Mouse (Mus musculus) heart, adult 2 months (tissue): ENCODE measurements around the gene Capn3. TPM values are rescaled to one million over a fixed set of nuclear protein-coding genes. Genes with fewer than 3 reads are reported as not detected.

Source experiments
- DNase-seq, 2 experiments: peaks; one replicate each; pipeline ENCODE4 v3.0.0; 2021
- H3K27ac ChIP-seq: fragments of 200-600 bp; 2 replicates; pipeline ENCODE4 v1.8.1; 2022
- H3K27me3 ChIP-seq: fragments of 200-500 bp; 2 replicates; pipeline ENCODE4 v1.6.1; 2012; ENCODE audit warnings: mild to moderate bottlenecking, low read length, inconsistent platforms, mixed read lengths; ENCODE audit not compliant: control insufficient read depth, insufficient read depth
- H3K36me3 ChIP-seq: fragments of 200-500 bp; 2 replicates; pipeline ENCODE4 v1.6.1; 2012; ENCODE audit warnings: low read length, inconsistent platforms; ENCODE audit not compliant: control insufficient read depth, insufficient read depth
- H3K4me1 ChIP-seq: fragments of 200-500 bp; 2 replicates; pipeline ENCODE4 v1.6.1; 2011; ENCODE audit warnings: low read length; ENCODE audit not compliant: control insufficient read depth, insufficient read depth
- H3K4me3 ChIP-seq: fragments of 200-600 bp; 2 replicates; pipeline ENCODE4 v1.8.1; 2022
- H3K79me2 ChIP-seq: fragments of 200-500 bp; replicated peaks from 2 replicates; pipeline ENCODE4 v1.6.1; 2012; ENCODE audit warnings: mild to moderate bottlenecking, inconsistent platforms, low read length, moderate library complexity, mixed read lengths; ENCODE audit not compliant: control insufficient read depth, insufficient read depth
- H3K9ac ChIP-seq: fragments of 200-500 bp; 2 replicates; pipeline ENCODE4 v1.6.1; 2012; ENCODE audit warnings: low read depth, mild to moderate bottlenecking, control low read depth, inconsistent platforms, low read length, mixed read lengths
- CTCF ChIP-seq: fragments of 200-600 bp; IDR thresholded peaks from 2 replicates; pipeline ENCODE4 v1.8.1; 2022; ENCODE audit warnings: antibody characterized with exemption, mild to moderate bottlenecking, moderate library complexity
- EP300 ChIP-seq: fragments of 200-500 bp; IDR thresholded peaks from 2 replicates; pipeline ENCODE4 v1.6.1; 2011; ENCODE audit warnings: low read depth, low read length, control low read depth; ENCODE audit not compliant: insufficient read depth
- POLR2A ChIP-seq: fragments of 200-500 bp; IDR thresholded peaks from 2 replicates; pipeline ENCODE4 v1.6.1; 2011; ENCODE audit warnings: mild to moderate bottlenecking, low read depth, low read length, control low read depth; ENCODE audit not compliant: insufficient read depth
- WGBS: fragments of 180-500 bp; shearing (Covaris S2); methylation state at CpG from one replicate; pipeline ENCODE4 v1.1.7; 2018; 5-methylcytosine and 5-hydroxymethylcytosine counted together
- intact Hi-C: fragments of 180-260 bp; cut with DNase I; formaldehyde crosslinking; loops from one replicate; pipeline ENCODE4 v1.15.1; 2025
- polyA plus RNA-seq: library from polyadenylated mRNA; depleted of rRNA; stranded (reverse); fragments of >200 nt; gene quantifications from 2 replicates; pipeline ENCODE4 v1.2.3, GENCODE M21; 2012
- total RNA-seq, 2 experiments: library from RNA; stranded (reverse); gene quantifications; 2 replicates each; pipeline ENCODE4 v1.2.3; 2021

Capn3 gene
- total and polyA plus RNA-seq, 3 experiments = 1.5 to 2.6 (median 1.9) TPM

DNA sequence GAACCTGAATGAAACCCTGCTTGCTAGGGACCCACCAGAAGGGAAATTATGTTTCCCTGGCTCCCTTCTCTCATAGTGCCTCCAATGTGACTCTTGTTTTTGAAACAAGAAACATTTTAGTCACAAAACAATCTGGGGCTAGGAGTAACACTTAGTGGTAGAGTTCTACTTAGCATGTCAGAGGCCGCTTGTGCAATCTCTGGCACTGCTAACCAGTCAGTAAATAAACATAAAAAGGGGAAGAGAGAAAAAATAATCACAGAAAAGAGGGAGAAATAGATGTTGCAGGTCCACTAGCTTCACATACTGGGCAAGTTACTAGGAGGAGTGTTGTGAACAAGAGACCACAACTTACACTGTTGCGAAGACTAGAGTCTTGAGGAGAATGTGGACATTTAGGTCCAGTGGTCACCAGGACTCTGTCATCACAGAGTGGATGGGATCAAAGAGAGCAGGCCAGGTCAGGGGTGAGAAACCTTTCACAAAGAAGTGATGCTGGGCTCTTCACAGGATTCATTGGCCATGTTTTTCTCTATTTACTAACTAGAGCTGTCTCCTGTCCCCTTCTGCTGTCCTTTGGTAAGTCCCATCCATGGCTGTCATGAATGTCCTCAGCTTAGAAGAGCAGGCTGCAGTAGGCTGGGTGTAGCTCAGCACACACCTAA is 9.0 kb downstream of the Capn3 start:
- Histone ChIP-seq H3K36me3 (no peaks in the 10 kb centered on the region), H3K9ac (no peak overlapping the region), H3K27me3 (no peaks in the 10 kb centered on the region), H3K27ac (no peak overlapping the region), H3K4me1 (peaks cover 3% of the 10 kb centered on the region), H3K79me2 (no peaks in the 10 kb centered on the region), H3K4me3 (no peak overlapping the region)
- intact Hi-C loops = no loop called here
- WGBS = 94% methylated on average over 2 of the region's 2 CpGs
- TF ChIP-seq EP300 = no peak
- TF ChIP-seq CTCF = no peak
- TF ChIP-seq POLR2A = no peak
- DNase-seq = no peak

DNA sequence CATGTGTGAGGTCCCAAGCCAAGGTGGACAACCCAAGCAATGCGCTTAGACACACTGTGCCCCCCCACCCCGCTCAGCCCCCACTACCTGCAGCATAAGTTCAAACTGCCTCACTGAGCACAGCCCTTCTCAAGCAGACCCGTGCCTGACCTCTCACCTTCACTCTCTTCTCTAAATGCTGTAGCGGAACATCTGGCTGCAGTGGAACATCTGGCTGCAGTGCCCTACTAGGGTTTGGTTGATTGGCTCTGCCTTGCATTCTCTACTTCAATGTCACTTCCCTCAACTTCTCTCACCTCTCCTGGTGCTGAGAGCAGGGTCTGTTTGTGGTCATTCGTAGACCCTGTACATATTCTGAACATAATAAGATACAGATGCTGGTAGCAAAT is 9.6 kb downstream of the Capn3 start:
- H3K36me3 ChIP-seq = no peaks in the 10 kb centered on the region
- H3K27me3 ChIP-seq = no peaks in the 10 kb centered on the region
- H3K79me2 ChIP-seq = no peaks in the 10 kb centered on the region
- H3K4me1 ChIP-seq = peaks cover 3% of the 10 kb centered on the region
- no peak overlapping the region for H3K4me3 ChIP-seq
- intact Hi-C loops = no loop called here
- 86% methylated on average over 5 of the region's 5 CpGs for WGBS
- TF ChIP-seq CTCF = no peak
- TF ChIP-seq POLR2A = no peak
- TF ChIP-seq EP300 = no peak
- no peak for DNase-seq
- H3K27ac ChIP-seq = no peak overlapping the region
- no peak overlapping the region for H3K9ac ChIP-seq

DNA sequence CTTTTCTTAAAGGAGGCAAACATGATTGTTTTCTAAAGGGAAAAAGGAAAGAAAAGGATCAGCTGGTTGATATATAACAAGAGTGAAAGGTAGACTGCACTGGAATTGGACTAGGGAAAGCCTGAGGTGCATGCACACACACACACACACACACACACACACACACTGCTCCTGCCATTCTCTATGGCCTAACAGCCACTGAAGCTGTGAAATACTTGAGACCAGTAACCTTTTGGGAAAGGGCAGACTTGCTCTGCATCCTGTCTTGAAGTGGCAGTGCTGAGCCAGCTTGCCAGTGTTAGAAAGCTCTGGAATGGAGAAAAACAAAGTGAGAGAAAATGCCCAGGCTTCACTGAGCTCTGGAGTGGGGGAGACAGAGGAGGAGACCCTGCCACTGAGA is 12.2 kb downstream of the Capn3 start:
- no peak for DNase-seq
- no peak for TF ChIP-seq CTCF
- TF ChIP-seq POLR2A = no peak
- TF ChIP-seq EP300 = no peak
- no peak overlapping the region for H3K9ac ChIP-seq
- no peaks in the 10 kb centered on the region for H3K27me3 ChIP-seq
- no peaks in the 10 kb centered on the region for H3K79me2 ChIP-seq
- peaks cover 3% of the 10 kb centered on the region for H3K4me1 ChIP-seq
- H3K4me3 ChIP-seq = no peak overlapping the region
- H3K27ac ChIP-seq = no peak overlapping the region
- intact Hi-C loops = no loop called here
- no peaks in the 10 kb centered on the region for H3K36me3 ChIP-seq

DNA sequence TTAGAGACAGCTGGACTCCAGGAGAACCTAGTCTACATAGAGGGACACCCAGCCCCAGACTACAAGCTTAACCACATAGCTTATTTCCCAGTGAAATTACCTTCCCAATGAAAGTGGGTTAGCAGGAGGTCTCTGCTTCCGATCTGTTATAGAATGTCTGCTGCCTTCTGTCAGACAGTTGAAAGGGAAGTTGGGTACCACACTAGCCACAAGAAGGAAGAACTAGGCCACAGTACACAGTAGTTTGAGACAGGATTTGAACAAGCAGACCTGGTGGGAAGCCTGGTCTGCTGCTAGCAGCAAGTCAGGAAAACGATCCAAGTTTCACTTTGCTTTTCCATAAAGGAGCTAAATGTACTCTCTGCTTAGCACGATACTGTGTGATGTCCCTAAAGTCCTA is 13.4 kb downstream of the Capn3 start:
- no peak for DNase-seq
- H3K79me2 ChIP-seq = no peaks in the 10 kb centered on the region
- no peaks in the 10 kb centered on the region for H3K4me1 ChIP-seq
- no peaks in the 10 kb centered on the region for H3K36me3 ChIP-seq
- no peak overlapping the region for H3K4me3 ChIP-seq
- intact Hi-C loops = no loop called here
- no peaks in the 10 kb centered on the region for H3K27me3 ChIP-seq
- WGBS = 85% methylated on average over 3 of the region's 3 CpGs
- TF ChIP-seq EP300 (no peak), POLR2A (no peak), CTCF (no peak)
- no peak overlapping the region for H3K9ac ChIP-seq
- H3K27ac ChIP-seq = no peak overlapping the region

DNA sequence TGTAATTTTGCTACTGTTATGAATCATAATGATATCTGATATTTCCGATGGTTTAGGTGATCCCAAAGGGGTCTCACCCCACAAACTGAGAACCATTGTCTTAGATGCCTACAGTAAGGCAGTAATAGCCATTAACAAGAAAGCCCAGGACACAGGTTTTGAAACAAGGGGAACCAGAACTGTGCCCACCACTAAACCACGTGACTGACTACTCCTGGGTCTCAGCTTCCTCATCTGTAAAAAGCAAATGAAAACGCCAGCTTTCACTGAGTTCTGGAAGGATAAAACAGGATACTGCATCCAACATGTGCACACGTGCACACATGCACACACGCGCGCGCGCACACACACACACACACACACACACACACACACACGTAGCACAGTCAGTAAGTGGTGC is 13.9 kb downstream of the Capn3 start:
- no peak for DNase-seq
- Histone ChIP-seq H3K79me2 (no peaks in the 10 kb centered on the region), H3K27me3 (no peaks in the 10 kb centered on the region), H3K4me1 (no peaks in the 10 kb centered on the region), H3K4me3 (no peak overlapping the region), H3K9ac (no peak overlapping the region), H3K36me3 (no peaks in the 10 kb centered on the region), H3K27ac (no peak overlapping the region)
- no peak for TF ChIP-seq POLR2A
- TF ChIP-seq CTCF = no peak
- 84% methylated on average over 10 of the region's 10 CpGs for WGBS
- intact Hi-C loops = loop anchor here (10.0 kb wide), 1 partner anchor 635 kb away; the partner anchor contains the start of gene Tgm7

DNA sequence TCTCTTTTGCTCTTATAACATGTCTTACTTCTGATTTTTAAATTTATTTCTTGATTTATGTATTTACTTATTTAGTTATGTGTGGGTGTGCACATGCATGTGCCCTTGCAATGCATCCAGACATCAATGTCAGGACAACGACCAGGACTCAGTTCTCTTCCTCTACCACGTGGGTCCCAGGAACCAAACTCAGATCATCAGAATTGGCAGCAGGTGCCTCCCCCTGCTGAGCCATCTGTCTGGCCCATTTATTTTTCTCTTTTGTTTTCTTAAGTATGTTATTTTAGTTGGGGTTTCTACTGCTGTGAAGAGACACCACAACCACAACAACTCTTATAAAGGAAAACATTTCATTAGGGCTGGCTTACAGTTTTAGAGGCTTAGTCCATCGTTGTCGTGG is 15.0 kb downstream of the Capn3 start:
- H3K27ac ChIP-seq = no peak overlapping the region
- DNase-seq = no peak
- no peaks in the 10 kb centered on the region for H3K36me3 ChIP-seq
- no peaks in the 10 kb centered on the region for H3K79me2 ChIP-seq
- H3K27me3 ChIP-seq = no peaks in the 10 kb centered on the region
- H3K4me1 ChIP-seq = no peaks in the 10 kb centered on the region
- TF ChIP-seq EP300 (no peak), CTCF (no peak), POLR2A (no peak)
- 78% methylated on average over 4 of the region's 4 CpGs for WGBS
- no peak overlapping the region for H3K4me3 ChIP-seq
- intact Hi-C loops = loop anchor here (10.0 kb wide), 1 partner anchor 634 kb away; the partner anchor contains the start of gene Tgm7
- H3K9ac ChIP-seq = no peak overlapping the region
